Mouse (Mus musculus) spleen, embryonic (tissue): ENCODE results near the gene Gm2431.
"Not testable (repeated sequence)": the region's sequence is repeated elsewhere in the genome, so short reads cannot be mapped to it uniquely, and the experiment has no call there.

Experiments used
- CTCF ChIA-PET: fragments of 350-600 bp; sonication (Branson Sonifier 250); formaldehyde crosslinking; loops from one replicate; lab custom pipeline; 2022; lab: Charles Lee

The Gm2431 gene

DNA sequence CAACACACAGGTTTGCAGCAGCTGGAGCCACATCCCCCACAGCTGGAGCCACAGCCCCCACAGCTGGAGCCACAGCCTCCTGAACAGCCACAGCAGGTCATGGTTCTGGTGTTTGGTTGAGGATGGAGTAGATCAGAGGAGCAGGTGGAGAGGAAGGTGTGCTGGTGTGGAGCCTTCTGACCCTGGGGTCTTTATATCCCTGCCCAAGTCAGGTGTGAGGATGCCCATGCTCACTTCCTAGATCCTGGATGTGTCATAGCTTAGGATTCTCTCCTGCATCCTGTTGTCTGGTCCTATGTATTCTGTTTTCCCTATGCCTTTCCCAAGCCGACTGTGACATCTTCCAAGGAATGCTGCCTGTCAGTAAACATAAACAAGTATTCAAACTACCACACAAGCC, at the start of gene Gm2431:
Gene Gm2431 (minus strand): TSS at position 101 of the 400 bp plus-strand sequence.
- CTCF ChIA-PET = not testable (repeated sequence)

DNA sequence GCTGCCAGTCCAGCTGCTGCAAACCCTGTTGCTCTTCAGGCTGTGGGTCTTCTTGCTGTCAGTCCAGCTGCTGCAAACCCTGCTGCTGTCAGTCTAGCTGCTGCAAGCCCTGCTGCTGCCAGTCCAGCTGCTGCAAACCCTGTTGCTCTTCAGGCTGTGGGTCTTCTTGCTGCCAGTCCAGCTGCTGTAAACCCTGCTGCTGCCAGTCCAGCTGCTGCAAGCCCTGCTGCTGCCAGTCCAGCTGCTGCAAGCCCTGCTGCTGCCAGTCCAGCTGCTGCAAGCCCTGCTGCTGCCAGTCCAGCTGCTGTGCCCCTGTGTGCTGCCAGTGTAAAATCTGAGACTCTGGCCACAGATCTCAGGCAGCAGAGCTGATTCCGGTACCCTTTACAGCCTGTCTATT, 45.8 kb upstream of the Gm2431 start:
- CTCF ChIA-PET = interaction anchor here (0.6 kb wide), 1 partner anchor 11 kb away, joined by 3 read pairs; no protein-coding TSS in a partner anchor

DNA sequence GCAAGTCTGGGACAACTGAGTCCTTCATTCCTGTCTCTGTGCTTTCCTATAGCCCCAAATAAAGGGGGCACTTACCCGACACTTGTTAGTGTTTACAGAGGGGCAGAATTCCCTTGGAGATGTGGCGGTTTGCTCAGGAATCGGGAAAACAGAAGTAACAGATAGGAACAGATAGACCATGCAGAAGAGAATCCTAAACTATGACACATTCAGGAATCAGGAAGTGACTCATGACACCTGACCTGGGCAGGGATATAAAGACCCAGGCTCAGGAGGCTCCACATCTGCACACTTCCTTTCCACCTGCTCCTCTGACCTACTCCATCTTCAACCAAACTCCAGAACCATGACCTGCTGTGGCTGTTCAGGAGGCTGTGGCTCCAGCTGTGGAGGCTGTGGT, 45.1 kb upstream of the Gm2431 start, which contains the start of gene Krtap5-4:
Gene Krtap5-4 (plus strand): TSS at position 301 of the 400 bp plus-strand sequence.
- CTCF ChIA-PET = no interaction called here

DNA sequence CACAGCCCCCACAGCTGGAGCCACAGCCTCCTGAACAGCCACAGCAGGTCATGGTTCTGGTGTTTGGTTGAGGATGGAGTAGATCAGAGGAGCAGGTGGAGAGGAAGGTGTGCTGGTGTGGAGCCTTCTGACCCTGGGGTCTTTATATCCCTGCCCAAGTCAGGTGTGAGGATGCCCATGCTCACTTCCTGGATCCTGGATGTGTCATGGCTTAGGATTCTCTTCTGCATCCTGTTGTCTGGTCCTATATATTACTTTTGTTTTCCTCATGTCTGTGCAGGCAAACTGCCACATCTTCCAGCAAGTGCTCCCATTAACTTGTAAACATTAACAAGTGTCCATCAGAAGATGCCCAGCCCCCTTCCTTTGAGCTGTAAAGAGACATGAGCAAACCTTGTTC, 38.9 kb upstream of the Gm2431 start, which contains the start of gene Krtap5-1:
Gene Krtap5-1 (minus strand): TSS at position 101 of the 400 bp plus-strand sequence.
- CTCF ChIA-PET = not testable (repeated sequence)

DNA sequence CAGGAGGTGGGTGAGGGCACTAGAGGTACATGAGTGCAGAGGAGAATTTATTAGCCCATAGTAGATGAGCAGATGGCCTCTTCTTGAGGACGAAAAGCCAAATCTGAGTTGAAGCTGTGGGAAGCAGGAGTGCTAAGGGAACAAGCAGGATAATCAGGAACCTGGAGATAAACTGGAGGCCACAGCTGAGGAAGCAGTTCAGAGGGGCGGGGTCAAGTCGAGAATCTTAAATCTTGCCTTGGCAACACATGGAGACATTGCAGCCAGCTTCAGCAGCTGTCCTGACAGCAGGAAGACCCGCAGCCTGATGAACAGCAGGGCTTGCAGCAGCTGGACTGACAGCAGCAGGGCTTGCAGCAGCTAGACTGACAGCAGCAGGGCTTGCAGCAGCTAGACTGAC, 38.0 kb upstream of the Gm2431 start:
- CTCF ChIA-PET = not testable (repeated sequence)

GRCm38 (mm10) chr7:142295418-142295817, 37.3 kb upstream of the Gm2431 start:
- CTCF ChIA-PET = no interaction called here

GRCm38 (mm10) chr7:142293851-142294250, 35.7 kb upstream of the Gm2431 start:
- CTCF ChIA-PET = not testable (repeated sequence)

- CTCF ChIA-PET = not testable (repeated sequence)
These were observed 27.9 kb upstream of the Gm2431 start for GRCm38 (mm10) chr7:142285910-142286612.

DNA sequence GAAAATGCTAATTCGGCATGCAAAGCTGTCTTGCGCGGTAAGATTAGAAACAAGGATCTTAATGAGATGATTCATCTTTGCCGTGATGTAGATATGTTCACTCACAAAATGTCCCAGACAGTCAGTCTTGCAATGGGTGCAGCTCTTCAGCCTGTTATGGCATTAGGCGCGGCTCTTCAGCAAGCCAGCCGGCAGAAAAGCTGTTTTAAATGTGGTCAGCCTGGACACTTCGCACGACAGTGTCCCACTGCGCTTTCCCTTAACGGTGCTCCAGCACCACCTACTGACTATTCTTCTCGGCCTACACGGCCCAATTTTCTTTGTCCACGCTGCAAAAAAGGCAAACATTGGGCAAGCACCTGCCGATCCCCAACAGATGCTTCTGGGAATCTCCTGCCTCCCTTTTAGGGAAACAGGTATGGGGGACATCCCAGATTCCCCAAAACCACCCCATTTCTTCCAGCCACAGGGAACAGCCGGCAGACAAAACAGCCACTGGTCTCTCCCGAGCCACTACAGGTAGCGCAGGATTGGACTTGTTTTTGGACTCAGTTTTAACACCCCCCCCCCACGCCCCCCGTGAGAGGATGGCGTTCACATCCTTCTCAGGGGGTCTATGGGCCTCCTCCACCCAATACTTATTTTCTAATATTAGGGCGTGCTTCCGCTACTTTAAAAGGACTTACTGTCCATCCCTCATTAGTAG, 27.1 kb upstream of the Gm2431 start:
- CTCF ChIA-PET = no interaction called here

- CTCF ChIA-PET = no interaction called here
These were observed 26.5 kb upstream of the Gm2431 start for GRCm38 (mm10) chr7:142284615-142285080.

GRCm38 (mm10) chr7:142284023-142284591, 26.0 kb upstream of the Gm2431 start:
- CTCF ChIA-PET = interaction anchor here (0.6 kb wide), 1 partner anchor 102 kb away, joined by 3 read pairs; no protein-coding TSS in a partner anchor

DNA sequence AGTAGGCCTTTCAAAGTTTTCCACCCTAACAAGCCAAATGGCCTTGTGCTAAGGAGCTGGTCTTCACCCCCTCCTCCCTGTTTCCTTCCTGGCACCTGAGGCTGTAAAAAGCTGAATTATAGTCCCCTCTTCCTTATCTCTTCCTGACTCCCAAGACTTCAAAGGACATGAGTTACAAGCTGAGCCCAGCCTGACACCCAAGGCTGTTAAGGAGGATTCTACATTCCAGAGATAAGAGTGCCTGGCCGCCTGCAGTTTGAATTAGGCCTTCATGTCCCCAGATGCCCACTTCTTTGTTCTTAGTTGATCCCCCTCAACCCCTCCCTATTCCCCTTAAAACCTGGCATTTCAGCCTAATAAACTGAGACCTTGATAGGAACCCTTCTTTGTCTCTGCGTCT, 24.7 kb upstream of the Gm2431 start:
- CTCF ChIA-PET = interaction anchor here (0.7 kb wide), 1 partner anchor 12 kb away, joined by 3 read pairs; no protein-coding TSS in a partner anchor

GRCm38 (mm10) chr7:142279291-142279690, 21.1 kb upstream of the Gm2431 start:
- CTCF ChIA-PET = not testable (repeated sequence)

GRCm38 (mm10) chr7:142278183-142278582, 20.0 kb upstream of the Gm2431 start:
- CTCF ChIA-PET = interaction anchor here (0.6 kb wide), 1 partner anchor 382 kb away, joined by 5 read pairs; no protein-coding TSS in a partner anchor

- CTCF ChIA-PET = not testable (repeated sequence)
These were observed 16.1 kb upstream of the Gm2431 start, which contains the start of gene Gm4559 for GRCm38 (mm10) chr7:142274263-142274662. Gm4559 (minus strand) TSS chr7:142274363.

- CTCF ChIA-PET = no interaction called here
These were observed 2.6 kb downstream of the Gm2431 start for GRCm38 (mm10) chr7:142255517-142255916.

DNA sequence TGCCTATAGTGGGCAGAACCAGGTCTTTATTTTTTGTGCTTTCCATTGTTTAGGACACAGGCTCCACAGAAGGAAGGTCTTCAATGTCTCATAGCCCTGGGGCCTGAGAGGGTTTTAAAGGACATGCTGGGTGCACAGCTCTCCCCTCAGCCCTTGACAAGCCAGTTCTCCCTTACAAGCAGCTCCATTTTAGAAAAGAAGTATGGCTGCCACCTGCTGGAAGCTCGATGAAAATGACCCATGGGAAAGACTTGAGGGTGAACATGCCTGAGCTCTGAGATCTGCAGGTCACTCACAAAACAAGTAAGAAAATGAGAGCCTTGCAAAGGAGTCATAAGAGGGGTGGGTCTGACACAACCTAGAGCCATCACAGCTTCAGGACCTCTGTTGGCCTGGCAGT, 8.3 kb downstream of the Gm2431 start:
- CTCF ChIA-PET = no interaction called here

DNA sequence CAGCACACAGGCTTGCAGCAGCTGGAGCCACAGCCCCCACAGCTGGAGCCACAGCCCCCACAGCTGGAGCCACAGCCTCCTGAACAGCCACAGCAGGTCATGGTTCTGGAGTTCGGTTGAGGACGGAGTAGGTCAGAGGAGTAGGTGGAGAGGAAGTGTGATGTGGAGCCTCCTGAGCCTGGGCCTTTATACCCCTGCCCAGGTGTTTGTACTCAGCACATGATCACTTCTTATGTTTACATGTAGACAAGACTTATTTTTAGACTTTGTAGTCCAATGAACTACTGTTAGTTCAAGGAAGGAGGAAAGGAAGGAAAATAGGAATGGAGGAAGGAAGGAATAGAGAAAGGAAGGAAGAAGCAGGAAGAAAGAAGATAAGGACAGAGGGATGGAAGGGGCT, 17.2 kb downstream of the Gm2431 start, which contains the start of gene Gm40460:
Gene Gm40460 (minus strand): TSS at position 101 of the 400 bp plus-strand sequence.
- CTCF ChIA-PET = no interaction called here

GRCm38 (mm10) chr7:142231540-142231939, 26.6 kb downstream of the Gm2431 start:
- CTCF ChIA-PET = no interaction called here

DNA sequence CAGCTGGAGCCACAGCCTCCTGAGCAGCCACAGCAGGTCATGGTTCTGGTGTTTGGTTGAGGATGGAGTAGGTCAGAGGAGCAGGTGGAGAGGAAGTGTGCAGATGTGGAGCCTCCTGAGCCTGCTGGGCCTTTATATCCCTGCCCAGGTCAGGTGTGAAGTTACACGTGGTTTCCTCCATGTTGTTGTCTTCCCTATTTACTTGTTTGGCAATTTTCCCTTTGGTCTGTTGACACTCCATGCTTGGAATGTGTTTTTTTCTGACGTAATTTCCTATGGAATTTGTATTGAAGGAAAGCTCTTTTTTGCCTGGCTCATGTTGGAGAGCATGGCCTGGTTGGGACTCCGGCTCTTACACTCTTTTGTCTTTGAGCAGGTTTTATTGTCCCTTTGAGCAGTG, 28.3 kb downstream of the Gm2431 start, which contains the start of gene Krtap5-5:
Gene Krtap5-5 (minus strand): TSS at position 101 of the 400 bp plus-strand sequence.
- CTCF ChIA-PET = interaction anchor here (0.6 kb wide), 1 partner anchor 387 kb away, joined by 6 read pairs; no protein-coding TSS in a partner anchor

- CTCF ChIA-PET = no interaction called here
These were observed 33.6 kb downstream of the Gm2431 start for GRCm38 (mm10) chr7:142224518-142224917.

GRCm38 (mm10) chr7:142212136-142212535, 46.0 kb downstream of the Gm2431 start:
- CTCF ChIA-PET = not testable (repeated sequence)
